Comparison of ENCODE assay signal across 8 mouse cellular contexts in genomic region chr15:102224992-102225617, GRCm38 (mm10). TPM values are rescaled to one million over a fixed set of nuclear protein-coding genes. Genes with fewer than 3 reads are reported as not detected.
DNase-seq lines count a peak whose midpoint lies in the region; ATAC-seq and TF ChIP-seq lines count a peak whose summit lies in the region.

No protein-coding gene starts in this region.

- 20% methylated on average over 21 of the region's 21 CpGs for WGBS in kidney, adult 2 months
- 12% methylated on average over 21 of the region's 21 CpGs for WGBS in embryonic facial prominence, embryonic 11.5 days
- WGBS in intestine, embryonic 15.5 days = 11% methylated on average over 21 of the region's 21 CpGs
- WGBS in midbrain, embryonic 14.5 days = 22% methylated on average over 21 of the region's 21 CpGs

- no peaks in the 10 kb centered on the region for H3K9me3 ChIP-seq in embryonic facial prominence, embryonic 11.5 days (replicated peaks; ENCODE audit: control insufficient read depth, low read length)
- no peaks in the 10 kb centered on the region for H3K9me3 ChIP-seq in intestine, embryonic 15.5 days
- no peaks in the 10 kb centered on the region for H3K9me3 ChIP-seq in midbrain, embryonic 14.5 days (ENCODE audit: control insufficient read depth, low read length)

- DNase-seq in kidney, adult 2 months = peak; percentile 20
- no peak for DNase-seq in kidney, adult 11 months
- DNase-seq in embryonic facial prominence, embryonic 11.5 days (ENCODE audit: low spot score) = no peak
- DNase-seq in midbrain, embryonic 14.5 days = no peak
- peak; percentile 66 to 71 for DNase-seq in thymus, postnatal 10 days (ENCODE audit: low spot score in 2 of 2)
- DNase-seq in left cerebral cortex, postnatal 14 days (ENCODE audit: low spot score in 2 of 2) = no peak
- DNase-seq in testis, postnatal 14 days (ENCODE audit: low spot score) = no peak

- intact Hi-C loops in left cerebral cortex, postnatal 14 days (cut with DNase I) = loop anchor here (1.0 to 5.0 kb wide), 2 partner anchors 47 to 118 kb away; no protein-coding TSS in a partner anchor

- no peak overlapping the region for H3K27ac ChIP-seq in kidney, adult 2 months (ENCODE audit: insufficient read depth, low read depth, low read length)
- no peak overlapping the region for H3K27ac ChIP-seq in embryonic facial prominence, embryonic 11.5 days (replicated peaks; ENCODE audit: low read depth, low read length)
- H3K27ac ChIP-seq in intestine, embryonic 15.5 days = no peak overlapping the region
- H3K27ac ChIP-seq in midbrain, embryonic 14.5 days (replicated peaks; ENCODE audit: low read depth, low read length) = no peak overlapping the region

- TF ChIP-seq CTCF in kidney, adult 2 months (conservative IDR thresholded peaks at IDR 0.05; ENCODE audit: insufficient read depth, insufficient read length, low read depth, low read length) = no peak

- H3K9ac ChIP-seq in embryonic facial prominence, embryonic 11.5 days (replicated peaks; ENCODE audit: low read length) = peak overlapping the region; percentile 47
- peak overlapping the region; percentile 52 for H3K9ac ChIP-seq in intestine, embryonic 15.5 days
- peak overlapping the region; percentile 50 for H3K9ac ChIP-seq in midbrain, embryonic 14.5 days (replicated peaks; ENCODE audit: low read length)

- H3K4me1 ChIP-seq in kidney, adult 2 months (ENCODE audit: control insufficient read depth, insufficient read depth, low read length) = peaks cover 3% of the 10 kb centered on the region; the same call in 1 of the 2 replicates
- 0 out of 2 replicates have a peak, but pooled peaks cover 2% of the 10 kb centered on the region for H3K4me1 ChIP-seq in embryonic facial prominence, embryonic 11.5 days (ENCODE audit: control insufficient read depth, insufficient read depth, low read length)
- H3K4me1 ChIP-seq in intestine, embryonic 15.5 days (replicated peaks) = peaks cover 10% of the 10 kb centered on the region
- peaks cover 12% of the 10 kb centered on the region for H3K4me1 ChIP-seq in midbrain, embryonic 14.5 days (ENCODE audit: control insufficient read depth, insufficient read depth, low read length)

- peak overlapping the region; percentile 38 for H3K4me3 ChIP-seq in kidney, adult 2 months (ENCODE audit: insufficient read depth, low read depth, low read length)
- peak overlapping the region; percentile 35 for H3K4me3 ChIP-seq in embryonic facial prominence, embryonic 11.5 days (ENCODE audit: low read depth, low read length)
- peak overlapping the region; percentile 43 for H3K4me3 ChIP-seq in intestine, embryonic 15.5 days (replicated peaks)
- H3K4me3 ChIP-seq in midbrain, embryonic 14.5 days (replicated peaks; ENCODE audit: low read depth, low read length) = peak overlapping the region; percentile 39; the same call in 1 of the 2 replicates

- no peak for TF ChIP-seq POLR2A in kidney, adult 2 months (IDR thresholded peaks at IDR 0.05; ENCODE audit: low read depth, low read length)

- no peaks in the 10 kb centered on the region for H3K27me3 ChIP-seq in kidney, adult 2 months (replicated peaks; ENCODE audit: control insufficient read depth, insufficient read depth, low read length)
- no peaks in the 10 kb centered on the region for H3K27me3 ChIP-seq in embryonic facial prominence, embryonic 11.5 days (ENCODE audit: control insufficient read depth, insufficient read depth, low read length)
- H3K27me3 ChIP-seq in intestine, embryonic 15.5 days (replicated peaks) = peaks cover 5% of the 10 kb centered on the region; the same call in 1 of the 2 replicates
- peaks cover 19% of the 10 kb centered on the region for H3K27me3 ChIP-seq in midbrain, embryonic 14.5 days (ENCODE audit: control insufficient read depth, insufficient read depth, low read length)

- peak overlapping the region; percentile 87 for H3K4me2 ChIP-seq in embryonic facial prominence, embryonic 11.5 days (ENCODE audit: low read depth, low read length)
- peak overlapping the region; percentile 97 for H3K4me2 ChIP-seq in intestine, embryonic 15.5 days (replicated peaks)
- H3K4me2 ChIP-seq in midbrain, embryonic 14.5 days (ENCODE audit: low read length) = peak overlapping the region; percentile 79

- no peaks in the 10 kb centered on the region for H3K36me3 ChIP-seq in kidney, adult 2 months (ENCODE audit: control insufficient read depth, insufficient read depth, low read length)
- H3K36me3 ChIP-seq in embryonic facial prominence, embryonic 11.5 days (replicated peaks; ENCODE audit: control insufficient read depth, insufficient read depth, low read depth, low read length) = no peaks in the 10 kb centered on the region
- no peaks in the 10 kb centered on the region for H3K36me3 ChIP-seq in intestine, embryonic 15.5 days
- no peaks in the 10 kb centered on the region for H3K36me3 ChIP-seq in midbrain, embryonic 14.5 days (ENCODE audit: control insufficient read depth, insufficient read depth, low read length)

- no peak for ATAC-seq in embryonic facial prominence, embryonic 11.5 days (replicated peaks; ENCODE audit: insufficient number of reproducible peaks, low FRiP score, low TSS enrichment, low read depth)
- peak; percentile 37; the same call in 1 of the 2 replicates for ATAC-seq in intestine, embryonic 15.5 days
- ATAC-seq in midbrain, embryonic 14.5 days (ENCODE audit: low FRiP score, low TSS enrichment) = no peak

RNA-seq across cellular contexts. Expression of gene Itgb7, which starts 6.6 kb away (rescaled TPM):
- polyA plus RNA-seq in kidney, adult 2 months (2012; rRNA removed) = 2.7 and 11.1 TPM in 2 replicates
- 1.3 and 2.7 TPM in 2 replicates for polyA plus RNA-seq in embryonic facial prominence, embryonic 11.5 days (2014; fragmentation: Nextera tagmentation; extraction: Ambion mirVana)
- 10.8 and 12.9 TPM in 2 replicates for polyA plus RNA-seq in intestine, embryonic 15.5 days (2015; fragmentation: Nextera tagmentation; extraction: Ambion mirVana)
- 0.57 and 0.78 TPM in 2 replicates for polyA plus RNA-seq in midbrain, embryonic 14.5 days (2014; fragmentation: Nextera tagmentation; extraction: Ambion mirVana)
- total RNA-seq in left cerebral cortex, postnatal 14 days (2021) = 1 to 10 TPM in 1 of 2 experiments, under 1 TPM in 1; 0.99 to 1.2 TPM

RNA-seq across cellular contexts. Expression of gene Csad, which starts 20.6 kb away (rescaled TPM):
- polyA plus RNA-seq in kidney, adult 2 months (2012; rRNA removed) = 216 and 255 TPM in 2 replicates
- polyA plus RNA-seq in embryonic facial prominence, embryonic 11.5 days (2014; fragmentation: Nextera tagmentation; extraction: Ambion mirVana) = 31.9 and 34.6 TPM in 2 replicates
- 45.8 and 49.3 TPM in 2 replicates for polyA plus RNA-seq in intestine, embryonic 15.5 days (2015; fragmentation: Nextera tagmentation; extraction: Ambion mirVana)
- 25.9 and 28.1 TPM in 2 replicates for polyA plus RNA-seq in midbrain, embryonic 14.5 days (2014; fragmentation: Nextera tagmentation; extraction: Ambion mirVana)
- 10 to 100 TPM; 29.7 to 30.4 TPM for total RNA-seq in left cerebral cortex, postnatal 14 days (2021)

RNA-seq across cellular contexts. Expression of gene Zfp740, which starts 22.1 kb away (rescaled TPM):
- 29.1 and 30.3 TPM in 2 replicates for polyA plus RNA-seq in kidney, adult 2 months (2012; rRNA removed)
- 68.1 and 68.9 TPM in 2 replicates for polyA plus RNA-seq in embryonic facial prominence, embryonic 11.5 days (2014; fragmentation: Nextera tagmentation; extraction: Ambion mirVana)
- 41.3 and 44.1 TPM in 2 replicates for polyA plus RNA-seq in intestine, embryonic 15.5 days (2015; fragmentation: Nextera tagmentation; extraction: Ambion mirVana)
- polyA plus RNA-seq in midbrain, embryonic 14.5 days (2014; fragmentation: Nextera tagmentation; extraction: Ambion mirVana) = 43.5 and 57.7 TPM in 2 replicates
- 10 to 100 TPM; 55.2 to 61.6 TPM for total RNA-seq in left cerebral cortex, postnatal 14 days (2021)

RNA-seq across cellular contexts. Expression of gene Rarg, which starts 32.2 kb away (rescaled TPM):
- polyA plus RNA-seq in kidney, adult 2 months (2012; rRNA removed) = 21.2 and 25.6 TPM in 2 replicates
- polyA plus RNA-seq in embryonic facial prominence, embryonic 11.5 days (2014; fragmentation: Nextera tagmentation; extraction: Ambion mirVana) = 68.1 and 70.2 TPM in 2 replicates
- polyA plus RNA-seq in intestine, embryonic 15.5 days (2015; fragmentation: Nextera tagmentation; extraction: Ambion mirVana) = 15.8 and 16.5 TPM in 2 replicates
- polyA plus RNA-seq in midbrain, embryonic 14.5 days (2014; fragmentation: Nextera tagmentation; extraction: Ambion mirVana) = 2.3 and 3.6 TPM in 2 replicates
- 1 to 10 TPM; 8.3 to 9.4 TPM for total RNA-seq in left cerebral cortex, postnatal 14 days (2021)

RNA-seq across cellular contexts. Expression of gene Gm9918, which starts 45.3 kb away (rescaled TPM):
- 0.41 TPM in 2 replicates for polyA plus RNA-seq in kidney, adult 2 months (2012; rRNA removed)
- 0.58 and 1.2 TPM in 2 replicates for polyA plus RNA-seq in embryonic facial prominence, embryonic 11.5 days (2014; fragmentation: Nextera tagmentation; extraction: Ambion mirVana)
- polyA plus RNA-seq in intestine, embryonic 15.5 days (2015; fragmentation: Nextera tagmentation; extraction: Ambion mirVana) = 0.08 and 0.14 TPM in 2 replicates
- polyA plus RNA-seq in midbrain, embryonic 14.5 days (2014; fragmentation: Nextera tagmentation; extraction: Ambion mirVana) = 0.09 TPM in 1 of 2 replicates, not detected in the other
- not detected for total RNA-seq in left cerebral cortex, postnatal 14 days (2021)

Comparison
In these comparisons a context has a peak if more than half of its experiments do, and no peak if none do; other contexts are left out.
1. DNase-seq: peak in kidney, adult 2 months (single experiment) and thymus, postnatal 10 days (2 of 2); none in kidney, adult 11 months (single experiment), embryonic facial prominence, embryonic 11.5 days (single experiment), midbrain, embryonic 14.5 days (single experiment), left cerebral cortex, postnatal 14 days (0 of 2) and testis, postnatal 14 days (single experiment).
2. Peak in every context shown above with its lines, with median percentiles within 50 percentile points of each other: H3K4me3 ChIP-seq, H3K4me2 ChIP-seq and H3K9ac ChIP-seq.